Mouse (Mus musculus) kidney, embryonic 14.5 days (tissue): ENCODE data around the gene Samd9l. TPM values are rescaled to one million over a fixed set of nuclear protein-coding genes. Genes with fewer than 3 reads are reported as not detected.
"Not testable (repeated sequence)": the region's sequence is repeated elsewhere in the genome, so short reads cannot be mapped to it uniquely, and the experiment has no call there.

ENCODE experiments used
- ATAC-seq: fragments of 200-750 bp; cut with Nextera tagmentation; 2 replicates; pipeline ENCODE4 v1.8.0; 2017; ENCODE audit warnings: moderate number of reproducible peaks, mild to moderate bottlenecking, moderate TSS enrichment, moderate library complexity; ENCODE audit not compliant: low FRiP score, low TSS enrichment
- H3K27ac ChIP-seq: fragments of 300-500 bp; sonication (generic); 2 replicates; pipeline ENCODE4 v1.5.1; 2014; ENCODE audit warnings: low read depth, mild to moderate bottlenecking, low read length, moderate library complexity, mixed read lengths
- H3K27me3 ChIP-seq: fragments of 300-500 bp; sonication (generic); 2 replicates; pipeline ENCODE4 v1.6.1; 2014; ENCODE audit warnings: mild to moderate bottlenecking, low read length; ENCODE audit not compliant: control insufficient read depth, insufficient read depth
- H3K36me3 ChIP-seq: fragments of 300-500 bp; sonication (generic); 2 replicates; pipeline ENCODE4 v1.6.1; 2014; ENCODE audit warnings: low read length, mixed read lengths; ENCODE audit not compliant: control insufficient read depth, insufficient read depth
- H3K4me1 ChIP-seq: fragments of 300-500 bp; sonication (generic); 2 replicates; pipeline ENCODE4 v1.6.1; 2014; ENCODE audit warnings: low read length, mixed read lengths; ENCODE audit not compliant: control insufficient read depth, insufficient read depth
- H3K4me2 ChIP-seq: fragments of 300-500 bp; sonication (generic); replicated peaks from 2 replicates; pipeline ENCODE4 v1.6.1; 2014; ENCODE audit warnings: low read depth, mild to moderate bottlenecking, low read length
- H3K4me3 ChIP-seq: fragments of 300-500 bp; sonication (generic); 2 replicates; pipeline ENCODE4 v1.5.1; 2014; ENCODE audit warnings: mild to moderate bottlenecking, low read length
- H3K9ac ChIP-seq: fragments of 300-500 bp; sonication (generic); 2 replicates; pipeline ENCODE4 v1.6.1; 2014; ENCODE audit warnings: low read depth, mild to moderate bottlenecking, low read length, moderate library complexity
- H3K9me3 ChIP-seq: fragments of 300-500 bp; sonication (generic); 2 replicates; pipeline ENCODE4 v1.6.1; 2016; ENCODE audit warnings: low read length; ENCODE audit not compliant: control insufficient read depth
- WGBS: fragments of 180-500 bp; shearing (Covaris S2); extraction: QIAGEN DNeasy Blood & Tissue Kit; methylation state at CpG from one replicate; pipeline ENCODE4 v1.1.7; 2014; 5-methylcytosine and 5-hydroxymethylcytosine counted together
- polyA plus RNA-seq: library from polyadenylated mRNA; unstranded; fragments of >200 nt; fragmentation: Nextera tagmentation; extraction: Ambion mirVana; gene quantifications from 2 replicates; pipeline ENCODE4 v1.2.1, GENCODE M21; 2014

Samd9l gene
- polyA plus RNA-seq, 1 experiment from 2014 or later: 8.2 TPM

- ATAC-seq: 0 out of 2 replicates have a peak, but pooled peaks have one; percentile 32
- not testable (repeated sequence) for H3K36me3 ChIP-seq, H3K27me3 ChIP-seq, H3K27ac ChIP-seq, H3K9ac ChIP-seq, H3K4me2 ChIP-seq, H3K4me1 ChIP-seq, H3K9me3 ChIP-seq, H3K4me3 ChIP-seq
- 12% methylated on average over 1 of the region's 1 CpGs for WGBS
These were observed 53.3 kb downstream of the Samd9l start for GRCm38 (mm10) chr6:3345924-3346597.

- ATAC-seq, H3K4me1 ChIP-seq: not testable (repeated sequence)
These were observed 54.2 kb downstream of the Samd9l start for GRCm38 (mm10) chr6:3345043-3345639.

DNA sequence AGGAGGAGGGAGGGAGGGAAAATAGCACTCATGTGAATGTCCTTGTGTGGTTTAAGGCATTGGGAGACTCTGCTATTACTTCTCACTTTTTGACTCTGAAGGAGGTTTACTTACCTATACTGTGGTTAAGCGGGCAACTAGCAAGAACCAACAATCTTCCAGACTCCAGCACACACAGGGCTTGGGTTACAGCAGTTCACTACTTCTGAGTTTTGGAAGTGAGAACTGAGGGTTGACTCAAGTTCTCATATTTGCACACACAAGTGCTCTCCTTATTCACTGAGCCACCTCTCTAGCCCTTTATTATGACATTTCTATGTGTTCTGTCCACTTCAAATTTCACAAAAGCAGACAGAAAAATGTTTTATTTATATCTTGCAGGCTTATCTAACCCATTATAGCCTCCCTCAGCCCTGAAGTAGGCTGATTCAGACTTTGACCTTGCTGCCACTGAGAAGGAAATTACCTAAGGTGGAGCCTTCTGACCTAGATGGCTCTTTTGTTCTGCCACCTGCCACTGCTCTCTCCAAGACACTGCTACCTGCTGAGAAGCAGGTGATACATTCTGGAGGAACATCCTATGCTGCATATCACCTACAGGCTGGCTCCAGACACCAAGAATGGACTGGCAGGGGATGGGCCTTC lies 55.6 kb downstream of the Samd9l start:
- not testable (repeated sequence) for H3K36me3 ChIP-seq, H3K4me2 ChIP-seq, H3K27ac ChIP-seq, H3K4me3 ChIP-seq, ATAC-seq, H3K9ac ChIP-seq, H3K27me3 ChIP-seq, H3K9me3 ChIP-seq, H3K4me1 ChIP-seq
- 86% methylated on average over 1 of the region's 1 CpGs for WGBS

More at GRCm38 (mm10) chr6:3345043-3345639, 54.2 kb downstream of the Samd9l start:
- H3K27ac ChIP-seq, H3K9ac ChIP-seq, H3K4me3 ChIP-seq, H3K36me3 ChIP-seq, H3K4me2 ChIP-seq, H3K9me3 ChIP-seq, H3K27me3 ChIP-seq: not testable (repeated sequence)
- WGBS: 86% methylated on average over 2 of the region's 4 CpGs

DNA sequence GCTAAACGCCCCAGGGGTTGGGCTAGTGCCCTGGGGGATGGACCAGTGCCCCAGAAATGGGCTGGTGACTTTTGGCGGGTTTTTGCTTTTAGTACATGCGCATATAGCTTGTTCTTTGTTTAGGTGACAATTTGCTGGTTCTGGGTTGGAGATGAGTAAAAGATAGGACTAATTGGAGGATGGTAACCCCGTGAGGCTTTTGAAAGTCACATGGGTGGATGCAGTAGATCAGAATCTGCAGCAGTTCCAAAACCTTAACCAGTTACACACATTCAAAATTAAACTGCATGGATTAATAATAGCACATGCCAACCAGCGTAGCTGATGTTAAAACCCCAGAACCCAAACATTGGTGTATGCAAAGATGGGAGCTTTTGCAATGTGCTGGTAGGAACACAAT lies 57.9 kb downstream of the Samd9l start:
- Histone ChIP-seq H3K4me1 (no peaks in the 10 kb centered on the region), H3K36me3 (no peaks in the 10 kb centered on the region), H3K27ac (no peak overlapping the region), H3K27me3 (no peaks in the 10 kb centered on the region), H3K9ac (no peak overlapping the region), H3K4me2 (no peak overlapping the region), H3K4me3 (no peak overlapping the region; the same call in 1 of the 2 replicates), H3K9me3 (no peaks in the 10 kb centered on the region)
- ATAC-seq: 0 out of 2 replicates have a peak, but pooled peaks have one; percentile 28
- 61% methylated on average over 5 of the region's 5 CpGs for WGBS

GRCm38 (mm10) chr6:3340928-3341327 lies 58.4 kb downstream of the Samd9l start:
- not testable (repeated sequence) for H3K27ac ChIP-seq, H3K9me3 ChIP-seq, H3K4me1 ChIP-seq, H3K27me3 ChIP-seq, H3K9ac ChIP-seq, H3K36me3 ChIP-seq
- peak overlapping the region; percentile 19; the same call in 1 of the 2 replicates for H3K4me2 ChIP-seq
- peak overlapping the region; percentile 9; the same call in 1 of the 2 replicates for H3K4me3 ChIP-seq
- WGBS: 26% methylated on average over 10 of the region's 10 CpGs
- peak; percentile 46 for ATAC-seq

DNA sequence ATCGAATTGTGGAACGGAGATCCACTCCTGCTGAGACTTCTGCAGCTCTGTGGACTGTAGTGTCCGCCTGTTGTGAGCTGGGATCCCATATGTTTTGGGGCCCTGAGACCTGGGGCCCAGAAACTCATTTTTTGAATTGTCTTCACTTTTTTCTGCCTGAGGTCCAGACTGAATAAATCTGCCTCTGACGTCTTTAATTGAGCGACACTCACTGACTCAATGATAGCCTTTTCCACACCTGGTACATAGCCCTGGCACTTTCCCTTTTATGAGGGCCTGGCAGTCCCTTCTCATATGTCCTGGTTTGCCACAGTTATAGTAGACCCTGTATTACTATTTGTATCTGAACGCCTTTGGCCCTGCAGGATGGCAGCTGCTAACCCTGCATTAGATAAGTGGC lies 60.2 kb downstream of the Samd9l start:
- WGBS: 64% methylated on average over 6 of the region's 6 CpGs
- not testable (repeated sequence) for H3K4me1 ChIP-seq, ATAC-seq, H3K9ac ChIP-seq, H3K27ac ChIP-seq, H3K4me3 ChIP-seq, H3K27me3 ChIP-seq, H3K9me3 ChIP-seq, H3K4me2 ChIP-seq, H3K36me3 ChIP-seq

Other genes with a start within 250 kb of the Samd9l start
- 0.86 and 0.88 TPM in 2 replicates for gene Hepacam2, start 98.7 kb upstream of the Samd9l start, polyA plus RNA-seq
- gene Vps50, start 98.8 kb upstream of the Samd9l start, polyA plus RNA-seq: 23.7 and 33.1 TPM in 2 replicates